Mouse (Mus musculus): ENCODE measurements around the gene 4930469K13Rik.

DNA sequence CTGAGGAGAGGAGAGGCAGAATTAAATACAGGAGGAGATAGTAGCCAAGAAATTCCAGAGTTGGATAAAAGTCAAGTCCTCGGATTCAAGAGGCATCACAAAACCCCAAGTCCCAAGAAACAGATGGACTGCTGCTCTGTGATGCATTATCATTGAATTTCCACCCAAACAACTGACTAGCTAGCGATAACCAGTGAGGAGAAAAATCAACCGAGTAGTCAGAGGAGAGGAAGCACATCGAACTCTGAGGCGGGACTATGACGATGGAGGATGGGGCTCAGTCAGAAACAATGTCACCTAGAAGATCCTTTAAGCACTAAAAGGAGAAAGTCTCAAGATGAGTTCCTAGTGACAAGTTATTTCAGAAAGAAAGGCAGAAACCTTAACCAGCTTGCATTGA, 39.4 kb downstream of the 4930469K13Rik start:
- TF ChIP-seq GATA1 (IDR thresholded peaks at IDR 0.05; ENCODE audit: borderline replicate concordance, low read length) (no peak), FLI1 (IDR thresholded peaks at IDR 0.05; ENCODE audit: low read length) (no peak)
